Mouse (Mus musculus): ENCODE measurements around the gene Kcnma1. TPM values are rescaled to one million over a fixed set of nuclear protein-coding genes. Genes with fewer than 3 reads are reported as not detected.

Kcnma1 gene
- polyA plus RNA-seq, 1 experiment from 2014 or later = 17.2 TPM

- no peak overlapping the region for H3K4me3 ChIP-seq (ENCODE audit: low read length)
- no peak for ATAC-seq
- H3K4me2 ChIP-seq (ENCODE audit: low read length) = no peak overlapping the region
- H3K36me3 ChIP-seq (ENCODE audit: control insufficient read depth, insufficient read depth, low read length) = no peaks in the 10 kb centered on the region
- no peaks in the 10 kb centered on the region for H3K27me3 ChIP-seq (replicated peaks; ENCODE audit: control insufficient read depth, insufficient read depth, low read length)
- H3K27ac ChIP-seq (ENCODE audit: low read depth, low read length) = no peak overlapping the region
- H3K9ac ChIP-seq (ENCODE audit: low read depth, low read length) = no peak overlapping the region
- WGBS = 86% methylated on average over 4 of the region's 4 CpGs
- H3K4me1 ChIP-seq (ENCODE audit: control insufficient read depth, insufficient read depth, low read depth, low read length) = no peaks in the 10 kb centered on the region
- H3K9me3 ChIP-seq (ENCODE audit: control insufficient read depth, low read length) = no peaks in the 10 kb centered on the region
Measured at GRCm38 (mm10) chr14:23682758-23683157, 331.5 kb downstream of the Kcnma1 start.

GRCm38 (mm10) chr14:23679378-23679777, 334.9 kb downstream of the Kcnma1 start:
- no peak overlapping the region for H3K4me3 ChIP-seq (ENCODE audit: low read length)
- H3K9me3 ChIP-seq (ENCODE audit: control insufficient read depth, low read length) = no peaks in the 10 kb centered on the region
- no peak overlapping the region for H3K27ac ChIP-seq (ENCODE audit: low read depth, low read length)
- no peaks in the 10 kb centered on the region for H3K36me3 ChIP-seq (ENCODE audit: control insufficient read depth, insufficient read depth, low read length)
- H3K4me2 ChIP-seq (ENCODE audit: low read length) = no peak overlapping the region
- H3K9ac ChIP-seq (ENCODE audit: low read depth, low read length) = no peak overlapping the region
- H3K4me1 ChIP-seq (ENCODE audit: control insufficient read depth, insufficient read depth, low read depth, low read length) = no peaks in the 10 kb centered on the region
- WGBS = 78% methylated on average over 2 of the region's 2 CpGs
- no peak for ATAC-seq
- no peaks in the 10 kb centered on the region for H3K27me3 ChIP-seq (replicated peaks; ENCODE audit: control insufficient read depth, insufficient read depth, low read length)

GRCm38 (mm10) chr14:23666420-23666819, 347.9 kb downstream of the Kcnma1 start:
- Histone ChIP-seq H3K4me3 (ENCODE audit: low read length) (no peak overlapping the region), H3K27ac (ENCODE audit: low read depth, low read length) (no peak overlapping the region), H3K4me2 (ENCODE audit: low read length) (no peak overlapping the region), H3K27me3 (replicated peaks; ENCODE audit: control insufficient read depth, insufficient read depth, low read length) (no peaks in the 10 kb centered on the region), H3K4me1 (ENCODE audit: control insufficient read depth, insufficient read depth, low read depth, low read length) (no peaks in the 10 kb centered on the region), H3K9me3 (ENCODE audit: control insufficient read depth, low read length) (no peaks in the 10 kb centered on the region), H3K36me3 (ENCODE audit: control insufficient read depth, insufficient read depth, low read length) (no peaks in the 10 kb centered on the region), H3K9ac (ENCODE audit: low read depth, low read length) (no peak overlapping the region)
- WGBS = 96% methylated on average over 3 of the region's 3 CpGs
- ATAC-seq = no peak

GRCm38 (mm10) chr14:23651682-23652081, 362.6 kb downstream of the Kcnma1 start:
- Histone ChIP-seq H3K4me3 (ENCODE audit: low read length) (no peak overlapping the region), H3K9me3 (ENCODE audit: control insufficient read depth, low read length) (no peaks in the 10 kb centered on the region), H3K4me1 (ENCODE audit: control insufficient read depth, insufficient read depth, low read depth, low read length) (no peaks in the 10 kb centered on the region), H3K27ac (ENCODE audit: low read depth, low read length) (no peak overlapping the region), H3K27me3 (replicated peaks; ENCODE audit: control insufficient read depth, insufficient read depth, low read length) (no peaks in the 10 kb centered on the region), H3K36me3 (ENCODE audit: control insufficient read depth, insufficient read depth, low read length) (no peaks in the 10 kb centered on the region), H3K4me2 (ENCODE audit: low read length) (no peak overlapping the region), H3K9ac (ENCODE audit: low read depth, low read length) (no peak overlapping the region)
- no peak for ATAC-seq
- 52% methylated on average over 4 of the region's 4 CpGs for WGBS

GRCm38 (mm10) chr14:23650126-23650525, 364.2 kb downstream of the Kcnma1 start:
- Histone ChIP-seq H3K36me3 (ENCODE audit: control insufficient read depth, insufficient read depth, low read length) (no peaks in the 10 kb centered on the region), H3K4me1 (ENCODE audit: control insufficient read depth, insufficient read depth, low read depth, low read length) (no peaks in the 10 kb centered on the region), H3K4me3 (ENCODE audit: low read length) (no peak overlapping the region), H3K27me3 (replicated peaks; ENCODE audit: control insufficient read depth, insufficient read depth, low read length) (no peaks in the 10 kb centered on the region), H3K27ac (ENCODE audit: low read depth, low read length) (no peak overlapping the region), H3K9ac (ENCODE audit: low read depth, low read length) (no peak overlapping the region), H3K4me2 (ENCODE audit: low read length) (no peak overlapping the region), H3K9me3 (ENCODE audit: control insufficient read depth, low read length) (no peaks in the 10 kb centered on the region)
- WGBS = 87% methylated on average over 3 of the region's 3 CpGs
- no peak for ATAC-seq

- H3K9me3 ChIP-seq (ENCODE audit: control insufficient read depth, low read length) = no peaks in the 10 kb centered on the region
- no peaks in the 10 kb centered on the region for H3K36me3 ChIP-seq (ENCODE audit: control insufficient read depth, insufficient read depth, low read length)
- H3K9ac ChIP-seq (ENCODE audit: low read depth, low read length) = no peak overlapping the region
- H3K4me3 ChIP-seq (ENCODE audit: low read length) = no peak overlapping the region
- H3K27ac ChIP-seq (ENCODE audit: low read depth, low read length) = no peak overlapping the region
- WGBS = 61% methylated on average over 9 of the region's 9 CpGs
- no peak overlapping the region for H3K4me2 ChIP-seq (ENCODE audit: low read length)
- no peaks in the 10 kb centered on the region for H3K27me3 ChIP-seq (replicated peaks; ENCODE audit: control insufficient read depth, insufficient read depth, low read length)
- H3K4me1 ChIP-seq (ENCODE audit: control insufficient read depth, insufficient read depth, low read depth, low read length) = no peaks in the 10 kb centered on the region
- ATAC-seq = no peak
Measured at GRCm38 (mm10) chr14:23645361-23646063, 368.8 kb downstream of the Kcnma1 start.

- Histone ChIP-seq H3K4me3 (ENCODE audit: low read length) (no peak overlapping the region), H3K27ac (ENCODE audit: low read depth, low read length) (no peak overlapping the region), H3K4me2 (ENCODE audit: low read length) (no peak overlapping the region), H3K9me3 (ENCODE audit: control insufficient read depth, low read length) (no peaks in the 10 kb centered on the region), H3K4me1 (ENCODE audit: control insufficient read depth, insufficient read depth, low read depth, low read length) (no peaks in the 10 kb centered on the region), H3K36me3 (ENCODE audit: control insufficient read depth, insufficient read depth, low read length) (no peaks in the 10 kb centered on the region), H3K9ac (ENCODE audit: low read depth, low read length) (no peak overlapping the region), H3K27me3 (replicated peaks; ENCODE audit: control insufficient read depth, insufficient read depth, low read length) (no peaks in the 10 kb centered on the region)
- 72% methylated on average over 3 of the region's 3 CpGs for WGBS
- ATAC-seq = no peak
Measured at GRCm38 (mm10) chr14:23643162-23643561, 371.1 kb downstream of the Kcnma1 start.

GRCm38 (mm10) chr14:23640665-23641064, 373.6 kb downstream of the Kcnma1 start:
- H3K36me3 ChIP-seq (ENCODE audit: control insufficient read depth, insufficient read depth, low read length) = no peaks in the 10 kb centered on the region
- no peaks in the 10 kb centered on the region for H3K27me3 ChIP-seq (replicated peaks; ENCODE audit: control insufficient read depth, insufficient read depth, low read length)
- ATAC-seq = no peak
- no peak overlapping the region for H3K4me2 ChIP-seq (ENCODE audit: low read length)
- WGBS = 52% methylated on average over 2 of the region's 2 CpGs
- no peaks in the 10 kb centered on the region for H3K4me1 ChIP-seq (ENCODE audit: control insufficient read depth, insufficient read depth, low read depth, low read length)
- no peak overlapping the region for H3K9ac ChIP-seq (ENCODE audit: low read depth, low read length)
- H3K27ac ChIP-seq (ENCODE audit: low read depth, low read length) = no peak overlapping the region
- H3K9me3 ChIP-seq (ENCODE audit: control insufficient read depth, low read length) = no peaks in the 10 kb centered on the region
- no peak overlapping the region for H3K4me3 ChIP-seq (ENCODE audit: low read length)

GRCm38 (mm10) chr14:23638078-23638695, 376.1 kb downstream of the Kcnma1 start:
- WGBS = 60% methylated on average over 3 of the region's 3 CpGs
- no peak overlapping the region for H3K9ac ChIP-seq (ENCODE audit: low read depth, low read length)
- no peak overlapping the region for H3K4me3 ChIP-seq (ENCODE audit: low read length)
- no peaks in the 10 kb centered on the region for H3K4me1 ChIP-seq (ENCODE audit: control insufficient read depth, insufficient read depth, low read depth, low read length)
- no peaks in the 10 kb centered on the region for H3K36me3 ChIP-seq (ENCODE audit: control insufficient read depth, insufficient read depth, low read length)
- H3K9me3 ChIP-seq (ENCODE audit: control insufficient read depth, low read length) = no peaks in the 10 kb centered on the region
- no peak for ATAC-seq
- no peak overlapping the region for H3K4me2 ChIP-seq (ENCODE audit: low read length)
- H3K27me3 ChIP-seq (replicated peaks; ENCODE audit: control insufficient read depth, insufficient read depth, low read length) = no peaks in the 10 kb centered on the region
- H3K27ac ChIP-seq (ENCODE audit: low read depth, low read length) = no peak overlapping the region

Data from hindbrain, embryonic 16.5 days (tissue).